Mouse (Mus musculus) regulatory T cell (primary cell): ENCODE results near the gene Gm15056.

ENCODE experiments used
- in situ Hi-C: fragments of 300-600 bp; cut with MboI, MseI; formaldehyde crosslinking; loops from one replicate; pipeline ENCODE4 v1.15.1; 2025; ENCODE audit warnings: high pct_unique_total_duplicates

Gene Gm15056

DNA sequence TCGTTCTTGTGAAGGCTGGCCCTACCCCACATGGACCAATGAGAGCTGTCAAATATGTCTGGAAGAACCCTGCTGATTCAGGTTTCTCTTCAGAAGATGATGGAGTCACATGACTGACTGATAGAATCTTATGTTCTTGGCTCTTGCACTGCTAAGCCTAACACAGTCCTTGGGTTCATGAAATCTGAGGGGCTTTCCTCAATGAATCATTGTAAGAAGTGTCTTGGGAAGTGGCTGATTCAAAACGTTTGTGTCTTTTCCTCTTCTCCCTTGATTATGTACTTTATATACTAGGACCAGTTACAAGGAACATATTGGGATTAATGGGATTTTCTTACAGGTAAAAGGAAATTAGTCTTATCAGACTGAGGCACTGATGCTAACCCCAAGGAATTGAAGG, at the start of gene Gm15056:
Gene Gm15056, minus strand, starts transcription at position 101 of the 400 bp plus-strand sequence.
- in situ Hi-C loops: no loop called here

DNA sequence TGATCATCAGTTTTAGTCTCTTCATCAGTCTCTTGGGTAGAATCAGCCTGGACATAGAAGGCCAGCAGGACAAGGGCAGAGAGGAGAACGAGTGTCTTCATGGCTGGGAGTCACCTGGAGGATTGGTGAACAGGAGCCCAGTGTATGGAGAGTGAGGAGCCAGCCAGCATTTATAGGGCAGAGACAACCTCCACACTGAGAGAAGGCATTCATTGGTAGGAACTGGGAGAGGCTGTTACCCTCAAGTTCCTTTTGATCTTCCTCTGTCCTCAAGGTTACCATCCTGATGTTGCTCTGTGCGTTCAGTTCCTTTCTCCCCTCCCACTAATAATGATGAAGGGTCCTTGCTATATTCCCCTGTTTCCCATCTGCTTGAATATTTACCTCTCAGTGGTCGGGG, 42.2 kb upstream of the Gm15056 start, which contains the start of gene AY761185:
Gene AY761185, minus strand, starts transcription at position 101 of the 400 bp plus-strand sequence.
- in situ Hi-C loops: no loop called here

DNA sequence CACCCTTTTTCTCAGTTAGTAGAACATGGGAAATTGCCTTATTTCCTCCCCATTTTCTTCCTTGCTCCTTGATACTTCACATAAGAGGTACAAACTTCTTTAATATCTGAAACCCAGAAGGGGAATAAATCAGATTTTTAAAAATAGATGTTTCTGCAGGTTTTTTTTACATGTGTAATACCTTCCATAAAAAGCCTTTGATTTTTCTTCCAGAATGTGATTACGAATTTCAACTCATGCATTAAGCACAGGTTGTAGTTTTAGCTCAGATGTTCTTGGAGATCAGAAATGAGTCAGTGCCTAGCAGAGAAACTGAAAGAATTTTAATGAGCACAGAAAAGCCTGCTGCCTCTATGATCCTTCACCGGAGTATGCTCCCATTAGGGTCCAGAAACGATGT, 19.5 kb upstream of the Gm15056 start, which contains the start of gene Gm6040:
Gene Gm6040, minus strand, starts transcription at position 101 of the 400 bp plus-strand sequence.
- in situ Hi-C loops: no loop called here

DNA sequence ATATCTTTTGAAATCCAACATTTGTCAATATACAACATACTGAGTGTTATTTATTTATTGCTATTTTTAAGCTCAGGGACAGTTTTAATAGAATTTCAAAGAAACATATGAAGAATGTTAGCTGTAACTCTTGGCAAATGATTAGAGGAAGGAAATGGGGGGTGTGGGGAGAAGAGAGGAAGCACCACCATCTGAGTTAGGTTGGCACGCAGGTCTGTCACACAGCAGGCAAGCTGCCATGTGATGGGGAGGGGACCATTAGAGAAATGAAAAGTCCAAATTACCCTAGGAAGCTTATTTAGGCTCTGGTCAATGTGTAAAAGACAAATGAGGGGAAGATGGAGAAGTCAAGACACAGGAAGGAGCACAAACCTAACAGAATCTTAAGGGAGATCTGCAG, 9.9 kb upstream of the Gm15056 start:
- in situ Hi-C loops: no loop called here

DNA sequence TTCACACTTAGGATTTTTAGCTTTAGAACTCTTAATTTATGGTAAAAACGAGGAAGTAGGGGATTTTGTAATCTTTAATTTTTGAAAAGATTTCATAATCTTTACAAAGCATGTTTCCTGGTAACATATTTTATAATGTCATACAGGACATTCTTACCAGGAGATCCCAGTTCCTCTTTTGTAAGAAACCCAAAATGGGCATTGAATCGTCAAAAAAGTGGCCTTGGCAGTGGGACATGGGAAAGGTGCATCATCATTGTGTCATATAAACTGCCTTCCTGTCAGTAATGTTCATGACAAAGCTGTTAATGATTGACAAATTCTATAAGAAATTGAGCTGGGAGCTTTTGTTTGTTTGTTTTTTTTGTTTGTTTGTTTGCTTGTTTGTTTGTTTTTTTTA, 5.8 kb upstream of the Gm15056 start:
- in situ Hi-C loops: no loop called here

DNA sequence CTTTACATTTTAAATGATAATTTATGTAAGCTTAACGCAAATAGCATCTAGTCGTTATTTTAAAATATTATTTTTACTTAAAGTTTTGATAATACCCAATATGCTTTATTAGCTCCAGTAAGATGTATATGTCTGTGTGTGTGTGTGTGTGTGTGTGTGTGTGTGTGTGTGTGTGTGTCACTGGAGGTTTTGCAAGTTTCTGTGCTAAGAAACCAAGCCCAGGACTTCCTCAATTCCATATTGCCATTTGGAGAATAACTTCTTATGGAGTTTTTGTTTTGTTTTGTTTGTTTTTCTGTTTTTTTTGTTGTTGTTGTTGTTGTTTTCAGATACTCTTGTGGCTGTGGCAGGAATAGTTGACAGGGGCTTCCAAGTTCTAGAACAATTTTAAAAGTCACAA, 4.7 kb upstream of the Gm15056 start:
- in situ Hi-C loops: no loop called here

DNA sequence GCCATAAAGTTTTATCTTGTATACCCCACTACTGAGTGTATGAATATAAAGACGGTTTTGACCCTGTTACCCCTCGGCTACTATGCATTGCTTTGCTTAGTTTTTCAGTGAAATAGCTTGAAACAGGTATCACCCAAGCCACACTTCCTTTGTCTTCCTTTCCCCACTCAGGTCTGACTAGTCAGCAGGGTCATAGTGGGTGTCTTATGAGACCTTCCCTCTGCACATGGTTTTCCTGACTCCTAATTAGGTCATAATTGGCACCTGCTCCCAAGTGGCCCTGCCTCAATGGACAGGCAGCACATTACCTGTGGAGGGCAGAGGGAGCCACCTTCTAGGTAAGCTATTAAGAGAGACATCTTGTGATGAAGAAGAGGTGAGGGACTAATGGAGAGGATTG, 10.1 kb downstream of the Gm15056 start, which contains the start of gene Defb33:
Gene Defb33, plus strand, starts transcription at position 301 of the 400 bp plus-strand sequence.
- in situ Hi-C loops: no loop called here

DNA sequence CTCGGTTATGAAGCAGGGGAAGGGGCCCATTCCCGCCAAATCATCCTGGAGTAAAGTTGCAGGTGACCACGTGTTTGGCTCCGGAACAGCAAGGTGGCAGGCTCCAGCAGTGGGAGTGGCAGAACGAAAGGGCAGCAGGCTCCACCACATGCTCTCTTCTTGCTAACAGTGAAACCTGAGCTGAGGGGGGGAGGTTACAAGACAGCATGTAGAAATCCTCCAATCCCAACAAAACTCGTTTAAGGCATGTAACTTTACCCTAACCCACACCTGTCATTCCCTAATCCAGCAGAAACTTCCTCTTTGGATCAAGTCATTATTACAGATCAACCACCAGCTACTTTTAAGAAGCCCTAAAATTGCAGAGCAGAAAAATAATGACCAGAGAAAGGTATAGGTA, 27.8 kb downstream of the Gm15056 start:
- in situ Hi-C loops: no loop called here
